Mouse (Mus musculus) splenic B cell, adult 2 months (primary cell): ENCODE data around the gene Naa10.

Experiments used
- DNase-seq: peaks from one replicate; pipeline ENCODE4 v3.0.0-alpha.2; 2011; ENCODE audit warnings: low read depth, low spot score
- H3K27me3 ChIP-seq: 2 replicates; pipeline ENCODE4 v1.6.1; 2012; ENCODE audit warnings: mild to moderate bottlenecking, low read length, moderate library complexity, mixed read lengths; ENCODE audit not compliant: control insufficient read depth, poor library complexity, insufficient read depth, severe bottlenecking
- H3K36me3 ChIP-seq: 2 replicates; pipeline ENCODE4 v1.6.1; 2012; ENCODE audit warnings: mild to moderate bottlenecking, low read length, moderate library complexity, mixed read lengths; ENCODE audit not compliant: control insufficient read depth, poor library complexity, insufficient read depth, severe bottlenecking

Gene Naa10

GRCm38 (mm10) chrX:73891551-73892152 lies 30.1 kb downstream of the Naa10 start, which contains the start of gene Avpr2:
Avpr2 (plus strand) TSS chrX:73892102.
- Histone ChIP-seq H3K27me3 (no peaks in the 10 kb centered on the region), H3K36me3 (peaks cover 9% of the 10 kb centered on the region; the same call in 1 of the 2 replicates)
- no peak for DNase-seq

- Histone ChIP-seq H3K36me3 (no peaks in the 10 kb centered on the region), H3K27me3 (no peaks in the 10 kb centered on the region)
- no peak for DNase-seq
Observed at GRCm38 (mm10) chrX:73881463-73881862, 40.3 kb downstream of the Naa10 start.

GRCm38 (mm10) chrX:73881036-73881427 lies 40.7 kb downstream of the Naa10 start:
- Histone ChIP-seq H3K27me3 (no peaks in the 10 kb centered on the region), H3K36me3 (no peaks in the 10 kb centered on the region)
- no peak for DNase-seq

- H3K27me3 ChIP-seq, result no peaks in the 10 kb centered on the region
- H3K36me3 ChIP-seq, result no peaks in the 10 kb centered on the region
- peak; percentile 73 for DNase-seq
Observed at GRCm38 (mm10) chrX:73880194-73881035, 41.3 kb downstream of the Naa10 start.

- Histone ChIP-seq H3K27me3 (no peaks in the 10 kb centered on the region), H3K36me3 (no peaks in the 10 kb centered on the region)
- no peak for DNase-seq
Observed at GRCm38 (mm10) chrX:73877014-73877413, 44.7 kb downstream of the Naa10 start.

- no peaks in the 10 kb centered on the region for H3K36me3 ChIP-seq
- DNase-seq, result no peak
- H3K27me3 ChIP-seq, result no peaks in the 10 kb centered on the region
Observed at GRCm38 (mm10) chrX:73875881-73876280, 45.9 kb downstream of the Naa10 start.

- Histone ChIP-seq H3K36me3 (no peaks in the 10 kb centered on the region), H3K27me3 (no peaks in the 10 kb centered on the region)
- DNase-seq, result no peak
Observed at GRCm38 (mm10) chrX:73871956-73872355, 49.8 kb downstream of the Naa10 start.

GRCm38 (mm10) chrX:73871474-73871873 lies 50.3 kb downstream of the Naa10 start:
- Histone ChIP-seq H3K27me3 (no peaks in the 10 kb centered on the region), H3K36me3 (no peaks in the 10 kb centered on the region)
- DNase-seq, result no peak

- H3K27me3 ChIP-seq, result no peaks in the 10 kb centered on the region
- DNase-seq, result peak; percentile 30
- no peaks in the 10 kb centered on the region for H3K36me3 ChIP-seq
Observed at GRCm38 (mm10) chrX:73869334-73869733, 52.4 kb downstream of the Naa10 start.

GRCm38 (mm10) chrX:73867852-73868251 lies 53.9 kb downstream of the Naa10 start:
- DNase-seq, result no peak
- Histone ChIP-seq H3K27me3 (no peaks in the 10 kb centered on the region), H3K36me3 (no peaks in the 10 kb centered on the region)

- H3K36me3 ChIP-seq, result no peaks in the 10 kb centered on the region
- H3K27me3 ChIP-seq, result no peaks in the 10 kb centered on the region
- no peak for DNase-seq
Observed at GRCm38 (mm10) chrX:73867256-73867655, 54.5 kb downstream of the Naa10 start.
